Mouse (Mus musculus): Measurements from ENCODE around the gene Eln. TPM values are rescaled to one million over a fixed set of nuclear protein-coding genes. Genes with fewer than 3 reads are reported as not detected.

Gene Eln
- polyA plus RNA-seq (2015; fragmentation: Nextera tagmentation; extraction: Ambion mirVana) = 285 and 435 TPM in 2 replicates

- Histone ChIP-seq H3K4me2 (ENCODE audit: low read depth, low read length) (peak within 1 kb of the TSS; percentile 59), H3K27ac (ENCODE audit: low read length) (peak within 1 kb of the TSS; percentile 67), H3K4me3 (ENCODE audit: low read length) (peak within 1 kb of the TSS; percentile 44), H3K4me1 (ENCODE audit: control insufficient read depth, insufficient read depth, low read length) (peaks cover 14% of the 10 kb centered on the region), H3K36me3 (ENCODE audit: control insufficient read depth, insufficient read depth) (no peaks in the 10 kb centered on the region), H3K27me3 (ENCODE audit: control insufficient read depth, insufficient read depth, low read length) (peaks cover 5% of the 10 kb centered on the region; the same call in 1 of the 2 replicates), H3K9ac (ENCODE audit: low read length) (peak within 1 kb of the TSS; percentile 66), H3K9me3 (replicated peaks; ENCODE audit: control insufficient read depth, low read length) (no peaks in the 10 kb centered on the region)
- peak; percentile 70 for ATAC-seq (replicated peaks; ENCODE audit: extremely low read depth, insufficient read depth, low FRiP score)
- WGBS = 2% methylated on average over 22 of the region's 28 CpGs
Measured at GRCm38 (mm10) chr5:134746890-134747511, at the start of gene Eln. Gene Eln (minus strand): TSS chr5:134747323.

- no peak overlapping the region for H3K4me2 ChIP-seq (ENCODE audit: low read depth, low read length)
- H3K4me1 ChIP-seq (ENCODE audit: control insufficient read depth, insufficient read depth, low read length) = peaks cover 11% of the 10 kb centered on the region
- no peak overlapping the region for H3K4me3 ChIP-seq (ENCODE audit: low read length)
- WGBS = 84% methylated on average over 15 of the region's 15 CpGs
- no peak overlapping the region for H3K9ac ChIP-seq (ENCODE audit: low read length)
- H3K9me3 ChIP-seq (replicated peaks; ENCODE audit: control insufficient read depth, low read length) = peaks cover 9% of the 10 kb centered on the region
- no peak for ATAC-seq (replicated peaks; ENCODE audit: extremely low read depth, insufficient read depth, low FRiP score)
- no peak overlapping the region for H3K27ac ChIP-seq (ENCODE audit: low read length)
- H3K27me3 ChIP-seq (ENCODE audit: control insufficient read depth, insufficient read depth, low read length) = peaks cover 3% of the 10 kb centered on the region; the same call in 1 of the 2 replicates
- H3K36me3 ChIP-seq (ENCODE audit: control insufficient read depth, insufficient read depth) = no peaks in the 10 kb centered on the region
Measured at GRCm38 (mm10) chr5:134790080-134790995, 43.2 kb upstream of the Eln start.

- Histone ChIP-seq H3K4me1 (ENCODE audit: control insufficient read depth, insufficient read depth, low read length) (peaks cover 11% of the 10 kb centered on the region), H3K4me3 (ENCODE audit: low read length) (no peak overlapping the region), H3K4me2 (ENCODE audit: low read depth, low read length) (0 out of 2 replicates have a peak overlapping the region, but pooled peaks have one; percentile 7), H3K27me3 (ENCODE audit: control insufficient read depth, insufficient read depth, low read length) (peaks cover 3% of the 10 kb centered on the region; the same call in 1 of the 2 replicates), H3K27ac (ENCODE audit: low read length) (no peak overlapping the region), H3K9me3 (replicated peaks; ENCODE audit: control insufficient read depth, low read length) (peaks cover 9% of the 10 kb centered on the region), H3K36me3 (ENCODE audit: control insufficient read depth, insufficient read depth) (no peaks in the 10 kb centered on the region), H3K9ac (ENCODE audit: low read length) (no peak overlapping the region)
- WGBS = 6% methylated on average over 12 of the region's 12 CpGs
- ATAC-seq (replicated peaks; ENCODE audit: extremely low read depth, insufficient read depth, low FRiP score) = peak; percentile 85
Measured at GRCm38 (mm10) chr5:134788237-134788636, 41.1 kb upstream of the Eln start.

GRCm38 (mm10) chr5:134785691-134786371 lies 38.7 kb upstream of the Eln start:
- H3K4me3 ChIP-seq (ENCODE audit: low read length) = no peak overlapping the region
- H3K4me2 ChIP-seq (ENCODE audit: low read depth, low read length) = no peak overlapping the region
- H3K27ac ChIP-seq (ENCODE audit: low read length) = peak overlapping the region; percentile 56
- peak; percentile 43 for ATAC-seq (replicated peaks; ENCODE audit: extremely low read depth, insufficient read depth, low FRiP score)
- H3K36me3 ChIP-seq (ENCODE audit: control insufficient read depth, insufficient read depth) = no peaks in the 10 kb centered on the region
- 41% methylated on average over 25 of the region's 25 CpGs for WGBS
- peak overlapping the region; percentile 43; the same call in 1 of the 2 replicates for H3K9ac ChIP-seq (ENCODE audit: low read length)
- H3K27me3 ChIP-seq (ENCODE audit: control insufficient read depth, insufficient read depth, low read length) = peaks cover 3% of the 10 kb centered on the region; the same call in 1 of the 2 replicates
- peaks cover 11% of the 10 kb centered on the region for H3K4me1 ChIP-seq (ENCODE audit: control insufficient read depth, insufficient read depth, low read length)
- no peaks in the 10 kb centered on the region for H3K9me3 ChIP-seq (replicated peaks; ENCODE audit: control insufficient read depth, low read length)

GRCm38 (mm10) chr5:134783794-134784193 lies 36.7 kb upstream of the Eln start:
- Histone ChIP-seq H3K27ac (ENCODE audit: low read length) (no peak overlapping the region), H3K4me1 (ENCODE audit: control insufficient read depth, insufficient read depth, low read length) (peaks cover 19% of the 10 kb centered on the region), H3K27me3 (ENCODE audit: control insufficient read depth, insufficient read depth, low read length) (0 out of 2 replicates have a peak, but pooled peaks cover 3% of the 10 kb centered on the region), H3K36me3 (ENCODE audit: control insufficient read depth, insufficient read depth) (no peaks in the 10 kb centered on the region), H3K4me2 (ENCODE audit: low read depth, low read length) (no peak overlapping the region), H3K9ac (ENCODE audit: low read length) (no peak overlapping the region), H3K9me3 (replicated peaks; ENCODE audit: control insufficient read depth, low read length) (no peaks in the 10 kb centered on the region), H3K4me3 (ENCODE audit: low read length) (no peak overlapping the region)
- WGBS = 72% methylated on average over 2 of the region's 2 CpGs
- no peak for ATAC-seq (replicated peaks; ENCODE audit: extremely low read depth, insufficient read depth, low FRiP score)

GRCm38 (mm10) chr5:134780963-134781362 lies 33.8 kb upstream of the Eln start:
- Histone ChIP-seq H3K36me3 (ENCODE audit: control insufficient read depth, insufficient read depth) (no peaks in the 10 kb centered on the region), H3K9ac (ENCODE audit: low read length) (no peak overlapping the region), H3K4me2 (ENCODE audit: low read depth, low read length) (no peak overlapping the region), H3K4me3 (ENCODE audit: low read length) (no peak overlapping the region), H3K4me1 (ENCODE audit: control insufficient read depth, insufficient read depth, low read length) (peaks cover 10% of the 10 kb centered on the region), H3K9me3 (replicated peaks; ENCODE audit: control insufficient read depth, low read length) (no peaks in the 10 kb centered on the region), H3K27me3 (ENCODE audit: control insufficient read depth, insufficient read depth, low read length) (0 out of 2 replicates have a peak, but pooled peaks cover 3% of the 10 kb centered on the region), H3K27ac (ENCODE audit: low read length) (no peak overlapping the region)
- no peak for ATAC-seq (replicated peaks; ENCODE audit: extremely low read depth, insufficient read depth, low FRiP score)

GRCm38 (mm10) chr5:134780146-134780545 lies 33.0 kb upstream of the Eln start:
- Histone ChIP-seq H3K9me3 (replicated peaks; ENCODE audit: control insufficient read depth, low read length) (no peaks in the 10 kb centered on the region), H3K27me3 (ENCODE audit: control insufficient read depth, insufficient read depth, low read length) (0 out of 2 replicates have a peak, but pooled peaks cover 3% of the 10 kb centered on the region), H3K27ac (ENCODE audit: low read length) (no peak overlapping the region), H3K4me3 (ENCODE audit: low read length) (no peak overlapping the region), H3K36me3 (ENCODE audit: control insufficient read depth, insufficient read depth) (no peaks in the 10 kb centered on the region), H3K4me2 (ENCODE audit: low read depth, low read length) (no peak overlapping the region), H3K4me1 (ENCODE audit: control insufficient read depth, insufficient read depth, low read length) (peaks cover 10% of the 10 kb centered on the region), H3K9ac (ENCODE audit: low read length) (no peak overlapping the region)
- no peak for ATAC-seq (replicated peaks; ENCODE audit: extremely low read depth, insufficient read depth, low FRiP score)
- WGBS = 70% methylated on average over 2 of the region's 2 CpGs

GRCm38 (mm10) chr5:134776551-134776950 lies 29.4 kb upstream of the Eln start:
- no peak for ATAC-seq (replicated peaks; ENCODE audit: extremely low read depth, insufficient read depth, low FRiP score)
- Histone ChIP-seq H3K9ac (ENCODE audit: low read length) (no peak overlapping the region), H3K9me3 (replicated peaks; ENCODE audit: control insufficient read depth, low read length) (no peaks in the 10 kb centered on the region), H3K4me1 (ENCODE audit: control insufficient read depth, insufficient read depth, low read length) (peaks cover 10% of the 10 kb centered on the region), H3K36me3 (ENCODE audit: control insufficient read depth, insufficient read depth) (no peaks in the 10 kb centered on the region), H3K27ac (ENCODE audit: low read length) (no peak overlapping the region; the same call in 1 of the 2 replicates), H3K4me3 (ENCODE audit: low read length) (no peak overlapping the region), H3K27me3 (ENCODE audit: control insufficient read depth, insufficient read depth, low read length) (no peaks in the 10 kb centered on the region), H3K4me2 (ENCODE audit: low read depth, low read length) (no peak overlapping the region)
- 71% methylated on average over 12 of the region's 12 CpGs for WGBS
